Mouse (Mus musculus): ENCODE results near the gene Col6a3. TPM values are rescaled to one million over a fixed set of nuclear protein-coding genes. Genes with fewer than 3 reads are reported as not detected.

Gene Col6a3
- polyA plus RNA-seq, 1 experiment from 2014 or later: 0.13 TPM

DNA sequence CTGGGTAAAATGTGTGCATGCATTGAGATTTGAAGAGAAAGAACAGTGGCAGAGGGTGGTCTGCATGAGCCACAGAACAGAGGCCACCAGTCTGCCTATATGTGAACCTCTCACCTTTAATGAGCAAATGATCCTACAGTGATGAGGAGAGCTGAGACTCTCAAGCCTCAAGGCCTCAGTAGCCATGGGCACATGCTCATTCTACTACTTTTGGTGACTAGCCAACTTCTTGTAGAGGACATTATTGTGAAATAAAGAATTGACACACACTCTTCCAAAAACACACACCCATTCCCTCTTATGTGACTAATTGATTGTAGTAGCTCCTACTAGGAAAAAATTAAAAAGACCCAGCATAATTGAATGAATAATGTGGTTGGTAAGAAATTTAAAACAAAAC is 120.0 kb downstream of the Col6a3 start:
- no peak for TF ChIP-seq CTCF (IDR thresholded peaks at IDR 0.05)
- in situ Hi-C loops (cut with MboI; ENCODE audit: low pct_unique_long_range_greater_than_20kb): no loop called here
- CTCF ChIA-PET: interaction anchor here (0.8 to 1.3 kb wide), 2 partner anchors 9 to 103 kb away, joined by 3 to 4 read pairs; no protein-coding TSS in a partner anchor
- peaks cover 10% of the 10 kb centered on the region for H3K27me3 ChIP-seq
- DNase-seq (ENCODE audit: low read depth, low spot score) (no peak), ATAC-seq (no peak)
- POLR2A ChIA-PET: no interaction called here

DNA sequence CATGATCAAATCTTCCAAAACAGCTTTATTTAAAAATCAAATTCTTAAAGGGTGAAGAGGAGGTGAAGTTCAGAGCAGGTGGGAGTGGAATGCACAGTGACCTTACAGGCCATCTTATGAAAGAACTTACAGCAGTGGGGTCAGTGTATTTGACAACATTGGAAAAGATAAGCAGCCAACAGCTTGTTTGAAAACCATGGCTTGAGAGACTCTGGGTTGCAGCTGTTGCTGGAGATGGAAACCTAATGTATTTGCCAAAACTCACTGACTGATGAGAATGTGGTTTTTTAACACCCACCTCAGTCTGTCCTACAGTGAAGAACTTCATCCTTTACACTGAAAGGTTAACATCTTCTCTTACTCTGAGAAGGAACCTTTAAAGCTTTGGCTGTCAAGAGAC is 120.4 kb downstream of the Col6a3 start:
- CTCF ChIA-PET: interaction anchor here (0.8 to 1.3 kb wide), 2 partner anchors 9 to 102 kb away, joined by 3 to 4 read pairs; no protein-coding TSS in a partner anchor
- ATAC-seq (no peak), DNase-seq (ENCODE audit: low read depth, low spot score) (no peak)
- H3K27me3 ChIP-seq: peaks cover 9% of the 10 kb centered on the region
- TF ChIP-seq CTCF (IDR thresholded peaks at IDR 0.05): no peak
- in situ Hi-C loops (cut with MboI; ENCODE audit: low pct_unique_long_range_greater_than_20kb): no loop called here
- POLR2A ChIA-PET: no interaction called here

DNA sequence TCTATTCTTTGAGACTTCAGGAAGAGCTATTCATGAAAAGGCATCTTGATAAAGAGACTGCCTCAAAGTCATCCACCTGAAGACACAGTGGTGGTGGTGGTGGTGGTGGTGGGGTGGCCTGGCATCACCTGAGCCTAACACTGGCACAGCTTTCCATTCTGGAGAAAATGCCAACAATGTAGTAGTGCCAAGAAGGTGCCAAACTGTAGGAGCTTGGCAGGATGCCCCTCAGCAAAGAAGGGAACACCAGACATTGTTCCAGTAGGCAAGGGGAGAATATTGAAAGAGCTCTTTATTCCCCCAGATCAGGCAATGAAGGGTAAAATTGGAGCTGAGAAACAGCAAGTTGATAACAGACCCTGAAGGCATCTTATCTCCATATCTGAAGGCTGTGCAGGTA is 121.8 kb downstream of the Col6a3 start:
- peaks cover 9% of the 10 kb centered on the region for H3K27me3 ChIP-seq
- ATAC-seq: no peak
- CTCF ChIA-PET: interaction anchor here (1.8 kb wide), 1 partner anchor 10 kb away, joined by 4 read pairs; no protein-coding TSS in a partner anchor
- TF ChIP-seq CTCF (IDR thresholded peaks at IDR 0.05): no peak
- POLR2A ChIA-PET: interaction anchor here (1.0 kb wide), 1 partner anchor 12 kb away, joined by 3 read pairs; no protein-coding TSS in a partner anchor
- in situ Hi-C loops (cut with MboI; ENCODE audit: low pct_unique_long_range_greater_than_20kb): no loop called here
- no peak for DNase-seq (ENCODE audit: low read depth, low spot score)

DNA sequence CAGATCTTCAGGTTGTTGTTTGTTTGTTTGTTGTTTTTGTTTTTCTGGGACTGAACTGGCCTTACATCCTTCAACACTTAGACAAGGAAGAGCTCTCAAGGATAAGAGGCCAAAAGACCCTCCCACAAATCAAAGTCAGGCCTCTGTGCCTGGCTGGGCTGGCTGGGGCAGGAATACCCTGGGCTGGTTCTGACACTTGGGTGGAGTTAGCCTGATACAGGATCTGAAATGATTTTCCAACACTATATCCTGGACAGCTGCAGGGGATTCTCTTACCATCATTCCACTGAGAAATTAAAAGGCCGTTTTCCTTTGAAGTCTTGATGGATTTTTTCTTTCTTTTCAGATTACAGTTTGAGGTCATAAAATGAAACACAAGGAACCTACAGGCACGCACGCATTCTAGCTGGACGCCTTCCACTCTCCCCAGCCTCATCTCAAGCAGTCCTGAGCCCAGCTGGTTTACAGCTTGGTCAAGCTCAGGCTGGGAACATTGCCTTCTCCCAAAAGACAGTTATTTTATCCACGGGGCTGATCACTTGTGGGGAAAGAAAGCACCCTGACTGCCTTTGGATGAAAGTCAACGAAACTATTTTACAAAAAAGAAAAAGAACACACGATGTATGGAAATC is 123.0 kb downstream of the Col6a3 start:
- DNase-seq (ENCODE audit: low read depth, low spot score) (no peak), ATAC-seq (no peak)
- ChIA-PET POLR2A (no interaction called here), CTCF (interaction anchor here (1.0 to 1.8 kb wide), 2 partner anchors 11 to 14 kb away, joined by 3 to 4 read pairs; no protein-coding TSS in a partner anchor)
- peaks cover 9% of the 10 kb centered on the region for H3K27me3 ChIP-seq
- no peak for TF ChIP-seq CTCF (IDR thresholded peaks at IDR 0.05)
- in situ Hi-C loops (cut with MboI; ENCODE audit: low pct_unique_long_range_greater_than_20kb): no loop called here

DNA sequence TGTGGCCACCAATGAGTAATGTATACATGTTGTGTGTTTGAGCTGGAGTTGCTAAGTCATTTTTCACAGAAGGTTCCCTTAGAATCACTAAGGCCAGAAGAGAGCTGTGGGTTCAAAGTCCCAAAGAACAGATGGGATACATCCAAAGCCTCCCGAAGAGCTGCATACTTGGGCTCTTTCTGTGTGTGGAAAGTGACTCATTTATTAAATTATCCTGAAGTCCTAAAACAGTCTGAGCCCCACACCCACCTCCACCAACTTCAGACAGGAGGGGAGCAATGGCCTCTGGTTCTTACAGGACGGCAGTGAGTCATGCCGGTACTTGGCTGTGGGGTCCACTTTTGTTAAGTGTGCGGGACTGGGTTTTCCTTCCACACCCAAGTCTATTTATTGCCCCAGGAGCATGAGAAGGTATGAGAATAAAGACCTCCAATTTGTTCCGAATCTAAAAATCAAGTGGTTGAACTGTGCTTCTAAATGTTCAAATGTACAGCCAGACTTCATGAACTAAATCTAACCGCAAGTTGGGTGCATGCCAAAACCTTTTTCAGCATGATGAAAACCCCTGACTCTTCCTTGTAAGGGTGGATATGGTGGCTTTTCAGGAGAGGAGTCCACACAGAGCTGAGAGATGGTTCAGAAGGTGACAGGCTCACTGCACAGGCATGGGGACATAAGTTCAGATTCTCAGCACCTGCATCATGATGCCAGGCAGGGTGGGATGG is 124.8 kb downstream of the Col6a3 start:
- POLR2A ChIA-PET: no interaction called here

DNA sequence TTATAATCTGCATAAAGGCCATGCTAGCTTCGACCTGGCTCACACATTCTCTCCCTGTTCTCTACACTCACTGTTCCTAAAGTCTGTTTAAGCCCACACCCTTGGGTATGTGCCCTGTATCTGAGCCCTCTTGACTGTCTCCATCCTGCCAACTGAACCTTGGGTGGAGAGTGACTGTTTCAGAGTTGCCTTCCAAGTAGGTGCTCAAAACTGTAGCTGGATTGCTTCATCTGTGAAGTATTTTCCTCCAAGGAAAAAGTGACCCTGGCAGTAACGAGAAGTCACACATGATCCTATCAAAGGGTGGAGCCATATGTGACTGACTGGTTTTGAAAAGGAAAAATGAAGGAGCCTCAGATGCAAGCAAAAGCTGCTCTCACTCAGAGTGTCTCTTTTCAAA is 127.5 kb downstream of the Col6a3 start:
- no peak for DNase-seq (ENCODE audit: low read depth, low spot score)
- CTCF ChIA-PET: interaction anchor here (0.9 kb wide), 1 partner anchor 13 kb away, joined by 3 read pairs; no protein-coding TSS in a partner anchor
- in situ Hi-C loops (cut with MboI; ENCODE audit: low pct_unique_long_range_greater_than_20kb): no loop called here
- H3K27me3 ChIP-seq: no peaks in the 10 kb centered on the region
- no peak for ATAC-seq
- POLR2A ChIA-PET: no interaction called here
- no peak for TF ChIP-seq CTCF (IDR thresholded peaks at IDR 0.05)

More for the DNA sequence above, 124.8 kb downstream of the Col6a3 start:
- TF ChIP-seq CTCF (IDR thresholded peaks at IDR 0.05): no peak
- ATAC-seq: no peak
- H3K27me3 ChIP-seq: peaks cover 9% of the 10 kb centered on the region
- CTCF ChIA-PET: no interaction called here
- in situ Hi-C loops (cut with MboI; ENCODE audit: low pct_unique_long_range_greater_than_20kb): no loop called here
- DNase-seq (ENCODE audit: low read depth, low spot score): no peak

Other genes starting within 250 kb of the Col6a3 start
- 134 TPM for gene Cops8, start 241.0 kb downstream of the Col6a3 start, polyA plus RNA-seq (2021)
- 0.03 TPM for gene Mlph, start 71.1 kb upstream of the Col6a3 start, polyA plus RNA-seq (2021)
- not detected for gene Prlh, start 109.1 kb upstream of the Col6a3 start, polyA plus RNA-seq (2021)
- gene Rab17, start 125.7 kb upstream of the Col6a3 start, polyA plus RNA-seq (2021): 1.3 TPM
- gene Lrrfip1, start 154.8 kb upstream of the Col6a3 start, polyA plus RNA-seq (2021): 126 TPM

Data from Patski (cell line).